ENCODE assay signal across 22 mouse cellular contexts in the genomic region with DNA sequence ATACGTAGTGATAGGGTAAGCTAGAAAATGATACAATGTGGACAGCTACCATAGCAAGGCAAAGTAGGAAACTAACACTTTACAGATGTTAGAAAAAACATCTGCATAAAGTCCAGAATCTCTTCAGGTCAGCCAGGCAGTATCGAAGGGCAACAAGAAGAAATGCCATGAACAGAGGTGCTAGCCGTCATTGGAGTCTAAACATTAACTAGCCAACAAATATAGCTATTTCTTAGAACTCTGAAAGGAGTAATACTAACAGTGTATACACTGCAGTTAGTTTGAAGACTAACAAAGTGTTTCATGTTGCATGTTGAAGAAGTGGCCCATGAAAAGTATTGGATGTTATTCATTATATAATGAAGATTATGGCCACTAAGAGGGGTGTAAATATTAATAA. TPM values are rescaled to one million over a fixed set of nuclear protein-coding genes. Genes with fewer than 3 reads are reported as not detected.
"Had no signal": no experiment of that assay in that cellular context is flagged by ENCODE, and none has a peak within 500 bp of the region (broad histone marks: within the 10 kb centered on the region; RNA-seq: fewer than 3 reads in every experiment).

No protein-coding gene starts in this region.

- H3K27me3 ChIP-seq: liver, embryonic 13.5 days; midbrain, embryonic 12.5 days; neural tube, embryonic 13.5 days; neural tube, embryonic 15.5 days; stomach, embryonic 15.5 days had no signal

- H3K4me2 ChIP-seq: liver, embryonic 13.5 days; lung, embryonic 14.5 days; midbrain, embryonic 12.5 days; neural tube, embryonic 13.5 days; neural tube, embryonic 15.5 days; stomach, embryonic 15.5 days had no signal

- H3K27ac ChIP-seq: liver, embryonic 13.5 days; midbrain, embryonic 10.5 days; midbrain, embryonic 12.5 days; neural tube, embryonic 13.5 days; neural tube, embryonic 15.5 days; stomach, embryonic 15.5 days; stomach, postnatal 0 days had no signal

- H3K9ac ChIP-seq: liver, embryonic 13.5 days; lung, embryonic 14.5 days; midbrain, embryonic 12.5 days; neural tube, embryonic 13.5 days; neural tube, embryonic 15.5 days; stomach, embryonic 15.5 days had no signal

- DNase-seq: liver, embryonic 13.5 days; lung, adult 18-20 months; lung, embryonic 14.5 days; lung, postnatal 10 days; lung, postnatal 4 days; midbrain, embryonic 14.5 days; retina, postnatal 1 day; right cerebral cortex, adult 18-20 months; right cerebral cortex, postnatal 25 days; right cerebral cortex, postnatal 4 days; thymus, adult 2 months; thymus, postnatal 25 days; thymus, postnatal 4 days had no signal

- ATAC-seq: midbrain, embryonic 16.5 days had no signal

- H3K9me3 ChIP-seq: liver, embryonic 13.5 days; midbrain, embryonic 10.5 days; midbrain, embryonic 12.5 days; neural tube, embryonic 13.5 days; neural tube, embryonic 15.5 days; stomach, embryonic 15.5 days had no signal

- H3K36me3 ChIP-seq: liver, embryonic 13.5 days; midbrain, embryonic 10.5 days; midbrain, embryonic 12.5 days; neural tube, embryonic 13.5 days; neural tube, embryonic 15.5 days; stomach, embryonic 15.5 days had no signal

- H3K4me1 ChIP-seq: liver, embryonic 13.5 days; midbrain, embryonic 10.5 days; midbrain, embryonic 12.5 days; neural tube, embryonic 13.5 days; neural tube, embryonic 15.5 days; stomach, embryonic 15.5 days had no signal

- H3K4me3 ChIP-seq: liver, embryonic 13.5 days; midbrain, embryonic 10.5 days; midbrain, embryonic 12.5 days; myocyte; neural tube, embryonic 13.5 days; neural tube, embryonic 15.5 days; stomach, embryonic 15.5 days had no signal

RNA-seq across cellular contexts. Expression of a gene that starts 23.6 kb away (rescaled TPM):
- total RNA-seq: megakaryocyte-erythroid progenitor cell, adult 5-6 weeks had no signal
- polyA plus RNA-seq: midbrain, embryonic 10.5 days; midbrain, embryonic 12.5 days had no signal
